Mouse (Mus musculus): Measurements from ENCODE around the gene Dkk1.

DNA sequence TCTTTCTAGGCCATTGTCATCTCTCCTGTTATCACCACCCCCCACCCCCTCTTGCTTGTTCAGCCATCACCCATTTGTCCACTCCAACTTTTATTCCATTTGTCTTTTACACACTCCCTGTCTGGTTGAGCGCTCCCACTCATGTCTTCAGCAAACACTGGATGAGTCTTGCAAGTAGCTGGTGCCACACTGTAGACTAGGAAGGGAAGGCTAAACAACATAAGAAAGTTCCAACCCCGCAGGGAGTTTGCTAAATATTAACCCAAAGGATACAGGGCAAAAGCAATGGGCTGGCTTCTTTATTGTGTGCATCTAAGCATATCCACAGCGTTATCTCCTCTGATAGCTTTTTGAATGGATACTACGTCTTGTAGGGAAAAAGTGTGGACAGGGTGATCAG lies 39.0 kb downstream of the Dkk1 start:
- TF ChIP-seq CTCF (IDR thresholded peaks at IDR 0.05 in 2 of 3, conservative IDR thresholded peaks at IDR 0.05 in 1 of 3; ENCODE audit: control insufficient read depth in 1 of 3, insufficient read depth in 1 of 3, low read depth in 2 of 3, low read length in 3 of 3, poor library complexity in 1 of 3, severe bottlenecking in 1 of 3) (no peak), USF2 (IDR thresholded peaks at IDR 0.05; ENCODE audit: borderline replicate concordance in 1 of 2, insufficient read depth in 1 of 2, low read depth in 1 of 2, low read length in 2 of 2) (no peak), ZNF384 (IDR thresholded peaks at IDR 0.05; ENCODE audit: low read depth, low read length) (no peak), MYC (IDR thresholded peaks at IDR 0.05; ENCODE audit: low read depth, low read length) (no peak), MXI1 (IDR thresholded peaks at IDR 0.05; ENCODE audit: low read depth, low read length) (no peak), TBP (IDR thresholded peaks at IDR 0.05; ENCODE audit: low read depth, low read length) (no peak), EP300 (IDR thresholded peaks at IDR 0.05; ENCODE audit: low read depth in 1 of 2, low read length in 2 of 2) (no peak)
